Mouse (Mus musculus): ENCODE measurements at regions not wholly inside any gene's neighbourhood (a gene's known extent, or its start where the extent isn't known, plus 50 kb on each side); places are given as distances from the start of the nearest gene placed in this dataset.

DNA sequence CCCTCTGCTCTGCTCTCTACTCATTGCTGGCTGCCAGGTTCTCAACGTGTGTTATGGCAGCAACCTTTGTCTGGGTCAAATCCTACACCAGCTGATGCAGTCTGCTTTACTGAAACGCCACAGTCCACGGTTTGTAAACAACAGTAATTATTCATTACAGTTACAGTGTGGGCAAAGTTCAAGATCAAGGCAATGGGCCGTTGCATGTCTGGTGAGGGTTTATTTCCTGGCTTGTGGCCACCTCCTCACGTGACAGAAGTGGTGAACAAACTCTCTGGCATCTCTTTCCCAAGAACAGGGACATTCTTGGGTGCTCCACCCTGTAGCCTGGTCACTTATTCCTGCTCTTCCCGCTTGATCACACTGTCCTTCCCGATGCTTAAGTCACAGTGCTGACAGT lies 295.3 kb upstream of the Rtl1 start:
- no peak for DNase-seq

DNA sequence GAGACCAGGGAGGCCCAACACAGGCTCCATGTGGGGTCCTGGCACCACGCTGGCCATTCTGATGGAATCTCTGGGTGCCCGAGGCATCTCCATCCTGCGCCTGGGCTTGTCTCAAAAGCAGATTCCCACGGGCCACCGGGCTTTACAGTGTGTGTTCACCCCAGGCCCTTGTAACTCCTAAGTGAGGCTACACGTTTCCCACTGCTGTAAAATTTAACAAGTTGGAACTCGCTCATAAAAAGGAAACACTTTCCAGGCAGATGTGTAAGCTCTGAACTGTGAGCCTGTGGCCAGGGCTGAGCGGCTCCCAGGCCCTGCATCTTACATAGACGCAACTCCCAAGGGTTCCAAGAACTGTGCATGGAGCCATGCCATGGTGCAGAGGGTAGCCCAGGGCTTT lies 296.3 kb upstream of the Rtl1 start:
- DNase-seq, result no peak

DNA sequence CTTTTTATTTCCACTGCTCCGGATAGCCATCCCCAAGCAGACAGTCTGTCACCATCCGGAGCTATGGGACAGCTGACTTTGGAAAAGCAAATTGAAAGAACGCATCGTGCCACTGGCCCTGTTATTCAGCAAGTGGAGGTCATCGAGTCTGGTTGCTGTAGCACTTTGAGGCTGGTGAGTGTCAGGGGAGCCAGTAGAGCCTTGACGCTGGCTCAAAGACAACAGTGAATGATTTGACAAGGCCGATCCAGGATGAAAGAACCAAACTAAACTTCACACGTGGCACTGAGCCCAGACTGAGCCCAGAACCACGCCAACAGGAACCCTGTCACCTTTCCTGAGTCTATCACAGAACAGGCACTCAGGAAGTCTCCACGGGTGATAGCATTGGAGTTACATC lies 296.8 kb upstream of the Rtl1 start:
- no peak for DNase-seq

DNA sequence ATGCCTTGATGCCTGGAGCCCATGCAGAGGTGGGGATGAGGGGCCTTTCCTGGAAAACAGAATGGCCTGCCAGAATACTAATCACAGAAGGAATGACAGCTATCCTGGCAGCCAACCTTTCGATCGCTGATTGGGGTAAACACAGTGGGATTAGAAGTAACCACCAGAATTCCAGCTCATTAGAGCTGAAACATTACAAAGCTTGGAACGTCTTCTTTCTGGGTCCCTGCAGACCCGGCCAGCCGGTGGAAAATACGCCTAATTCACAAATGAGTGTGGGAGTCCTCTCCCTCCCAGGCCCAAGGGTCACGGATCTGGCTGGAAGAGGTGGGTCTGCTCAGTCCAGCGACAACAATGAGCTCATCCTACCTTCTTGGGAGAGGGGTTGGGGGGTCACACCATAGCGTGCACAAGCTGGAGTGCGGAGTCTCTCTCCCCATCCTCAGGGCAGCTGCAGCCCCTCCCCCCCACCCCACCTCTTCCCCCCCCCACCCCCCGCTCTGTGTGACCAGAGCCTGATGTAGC lies 297.8 kb upstream of the Rtl1 start:
- DNase-seq, result no peak

DNA sequence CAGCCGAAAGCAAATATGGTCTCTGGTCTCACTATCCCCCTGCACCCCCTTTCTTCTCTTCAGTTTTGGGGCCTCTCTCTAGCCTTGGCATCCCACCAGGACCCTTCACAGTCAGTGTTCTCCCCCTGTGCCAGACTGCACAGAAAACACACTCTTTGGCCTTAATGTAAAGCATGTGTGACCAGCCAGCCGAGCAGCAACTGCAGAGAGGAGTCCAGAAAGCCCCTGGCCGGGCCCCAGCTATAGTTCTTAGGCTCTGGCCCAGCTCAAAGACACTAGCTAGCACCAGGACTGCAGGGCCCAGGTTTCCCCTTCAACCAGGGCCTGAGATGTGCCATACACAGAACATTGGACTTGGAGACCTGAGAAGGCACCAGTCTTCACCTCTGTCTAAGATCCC lies 299.3 kb upstream of the Rtl1 start:
- DNase-seq, result no peak

DNA sequence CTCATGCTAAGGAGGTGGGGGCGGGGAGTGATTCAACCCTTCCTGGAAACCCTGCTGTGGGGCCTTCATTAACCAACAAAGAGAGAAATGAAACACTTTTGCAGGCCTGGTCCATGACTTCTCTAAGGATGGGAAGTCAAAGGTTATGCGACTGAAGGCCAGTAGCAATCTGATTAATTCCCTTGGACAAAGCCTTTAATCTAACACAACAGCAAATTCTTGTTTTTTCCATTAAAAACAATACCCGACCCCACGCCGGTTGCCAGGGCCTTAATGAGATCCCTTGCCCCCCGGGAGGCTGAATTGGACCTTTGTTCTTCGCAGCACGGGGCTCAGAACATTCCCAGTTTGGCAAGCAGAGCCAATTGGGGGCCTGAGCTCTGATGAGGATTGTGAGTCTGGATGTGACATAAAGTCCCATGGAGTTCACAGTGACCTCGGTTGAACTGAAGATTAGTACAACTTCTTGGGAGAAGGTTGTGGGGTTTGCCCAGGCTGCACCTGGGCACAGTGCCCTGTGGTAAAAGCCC lies 310.9 kb upstream of the Rtl1 start:
- no peak for DNase-seq

DNA sequence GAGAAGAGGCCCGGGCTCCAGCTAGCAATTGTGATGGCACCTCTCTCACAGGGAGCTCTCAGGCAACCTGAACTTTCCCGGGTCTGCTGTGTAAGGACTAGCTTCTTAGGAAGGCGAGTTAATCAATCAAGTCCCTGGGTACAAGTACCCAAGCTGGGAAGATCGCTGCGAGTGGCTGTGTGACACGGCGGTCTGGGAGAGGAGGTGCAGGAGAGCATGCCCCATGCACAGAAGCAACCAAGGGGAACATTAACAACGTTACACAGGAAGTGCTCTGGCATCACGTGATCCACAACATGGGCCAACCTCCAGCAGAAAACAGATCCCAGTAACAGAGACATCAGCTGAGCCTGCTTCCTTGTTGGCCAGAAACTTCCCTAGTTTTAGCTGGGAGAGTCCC lies 311.4 kb upstream of the Rtl1 start:
- DNase-seq, result no peak

DNA sequence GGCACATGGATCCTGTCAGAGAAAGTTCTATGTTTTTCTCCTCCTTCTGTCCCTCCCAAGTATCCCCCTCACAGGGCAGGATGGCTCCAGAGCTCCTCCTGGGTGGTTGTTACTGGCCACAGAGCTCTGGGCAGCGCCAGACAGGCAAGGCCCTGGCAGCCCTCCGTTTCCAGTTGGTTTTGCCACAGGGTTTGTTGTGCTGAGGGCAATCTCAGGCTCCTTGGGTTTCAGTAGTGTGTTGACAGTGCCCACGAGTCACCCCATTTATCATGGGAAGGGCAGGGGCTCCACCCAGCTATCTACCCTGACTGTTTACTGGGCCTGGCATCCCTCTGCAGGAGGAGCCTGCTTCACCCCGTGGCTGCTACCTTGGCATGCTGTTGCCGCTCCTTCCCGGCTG lies 317.6 kb upstream of the Rtl1 start:
- no peak for DNase-seq

DNA sequence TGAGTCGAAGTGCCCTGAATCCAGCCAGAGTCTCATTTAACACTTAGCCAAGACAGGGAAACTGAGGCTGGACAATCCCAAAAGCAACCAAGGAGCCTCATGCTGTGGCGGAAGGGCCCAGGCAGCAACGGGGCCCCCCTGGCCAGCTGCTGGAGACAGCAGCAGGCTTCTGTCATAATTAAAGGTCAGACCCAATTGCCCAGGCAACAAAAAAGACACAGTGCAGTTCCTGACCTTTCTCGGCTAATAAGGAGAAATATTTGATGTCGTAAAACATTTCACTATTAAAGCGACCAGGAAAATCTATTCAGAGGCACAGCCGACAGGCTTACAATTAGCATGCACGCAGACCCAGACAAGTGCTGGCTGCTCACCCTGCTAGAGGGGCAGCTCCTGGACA lies 318.8 kb upstream of the Rtl1 start:
- DNase-seq, result no peak

DNA sequence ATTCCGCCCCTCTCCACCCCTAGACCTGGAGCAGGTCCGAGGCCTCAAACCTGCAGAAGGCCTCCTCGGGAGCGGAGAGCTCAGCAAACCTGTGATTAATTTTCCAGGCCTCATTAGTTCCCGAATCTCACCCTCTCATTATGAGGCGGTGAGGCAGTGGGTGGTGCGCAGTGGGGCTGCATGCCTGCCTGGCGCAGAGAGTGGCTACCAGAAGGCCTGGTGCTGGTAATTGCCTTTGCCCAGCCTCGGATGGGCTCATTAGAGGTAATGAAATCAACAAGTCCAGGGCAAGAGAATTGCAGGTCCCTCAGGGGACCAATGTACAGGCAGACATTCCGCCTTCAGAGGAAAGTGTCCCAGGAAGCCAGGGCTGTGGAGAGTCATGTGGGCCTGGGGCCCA lies 322.0 kb upstream of the Rtl1 start:
- no peak for DNase-seq

DNA sequence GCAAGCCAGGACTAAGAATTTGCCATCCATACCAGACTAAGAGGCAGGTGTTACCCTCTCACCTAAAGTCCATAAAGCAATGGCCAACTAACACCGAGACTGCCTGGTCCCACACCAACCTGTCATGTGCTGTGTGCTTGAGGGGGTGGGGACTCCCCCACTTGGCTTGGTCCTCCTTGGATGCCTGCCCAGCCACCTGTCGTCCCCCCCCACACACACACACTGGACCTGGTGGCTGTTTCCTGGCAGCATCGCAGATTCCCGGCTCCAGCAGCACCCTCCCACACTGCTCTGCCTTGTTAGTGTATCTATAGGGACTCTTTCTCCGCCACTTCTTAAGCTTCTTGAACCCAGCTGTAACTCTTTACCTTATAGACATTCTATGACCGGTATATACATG lies 325.7 kb upstream of the Rtl1 start:
- no peak for DNase-seq

DNA sequence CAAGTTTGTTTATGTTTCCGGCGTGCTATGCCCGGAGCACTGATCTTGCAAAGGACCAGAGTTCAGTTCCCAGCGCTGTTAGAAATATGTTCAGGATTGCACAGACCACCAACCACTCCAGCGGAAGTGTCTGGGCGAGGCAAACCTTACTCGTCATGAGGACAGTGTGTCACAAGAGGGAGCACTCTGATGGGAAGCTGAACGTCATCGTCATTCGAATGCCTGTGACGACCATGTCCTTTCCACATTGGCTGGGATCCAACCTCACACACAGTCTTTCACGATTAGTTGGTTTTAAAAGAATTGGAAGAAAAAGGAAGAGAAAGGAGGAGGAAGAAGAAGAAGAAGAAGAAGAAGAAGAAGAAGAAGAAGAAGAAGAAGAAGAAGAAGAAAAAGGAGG lies 326.5 kb upstream of the Rtl1 start:
- DNase-seq, result no peak

DNA sequence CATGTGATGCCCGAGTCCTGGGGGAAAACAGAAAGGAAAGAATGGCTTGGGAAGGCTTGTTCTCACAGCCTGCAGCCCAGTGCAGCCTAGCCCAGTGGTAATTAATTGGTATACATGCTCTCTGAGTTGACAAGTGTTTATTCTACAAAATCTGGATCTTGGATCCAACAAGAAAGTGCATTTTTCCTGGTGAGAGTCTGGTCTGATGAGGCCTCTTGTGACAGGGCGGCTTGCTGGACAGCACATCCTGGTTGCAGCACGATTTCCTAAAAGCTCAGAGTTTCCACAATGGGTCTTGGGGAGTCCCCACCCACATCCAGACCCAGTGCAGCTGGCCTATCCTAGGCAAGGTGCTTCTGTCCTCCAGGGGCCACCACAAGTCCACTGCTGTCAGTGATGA lies 332.7 kb upstream of the Dio3 start:
- no peak for DNase-seq

DNA sequence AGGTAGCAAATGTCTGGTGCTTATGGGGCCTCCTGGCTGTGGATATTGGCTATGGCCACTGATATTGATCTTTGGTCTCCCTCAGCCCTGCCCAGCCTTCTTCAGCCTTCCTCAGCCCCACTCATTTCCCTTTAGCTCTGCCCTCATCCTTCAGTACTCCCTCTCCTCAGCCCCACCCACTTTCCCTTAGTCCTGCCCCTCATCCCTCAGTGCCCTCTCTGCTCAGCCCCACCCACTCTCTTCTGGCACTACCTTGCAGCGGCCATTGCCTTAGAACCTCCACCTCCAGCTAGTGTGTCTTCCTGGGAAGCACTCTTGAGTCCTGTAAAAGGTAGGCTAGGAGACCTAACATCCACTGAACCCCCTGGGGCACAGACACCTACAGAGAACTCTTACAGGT lies 331.9 kb upstream of the Dio3 start:
- DNase-seq, result no peak

DNA sequence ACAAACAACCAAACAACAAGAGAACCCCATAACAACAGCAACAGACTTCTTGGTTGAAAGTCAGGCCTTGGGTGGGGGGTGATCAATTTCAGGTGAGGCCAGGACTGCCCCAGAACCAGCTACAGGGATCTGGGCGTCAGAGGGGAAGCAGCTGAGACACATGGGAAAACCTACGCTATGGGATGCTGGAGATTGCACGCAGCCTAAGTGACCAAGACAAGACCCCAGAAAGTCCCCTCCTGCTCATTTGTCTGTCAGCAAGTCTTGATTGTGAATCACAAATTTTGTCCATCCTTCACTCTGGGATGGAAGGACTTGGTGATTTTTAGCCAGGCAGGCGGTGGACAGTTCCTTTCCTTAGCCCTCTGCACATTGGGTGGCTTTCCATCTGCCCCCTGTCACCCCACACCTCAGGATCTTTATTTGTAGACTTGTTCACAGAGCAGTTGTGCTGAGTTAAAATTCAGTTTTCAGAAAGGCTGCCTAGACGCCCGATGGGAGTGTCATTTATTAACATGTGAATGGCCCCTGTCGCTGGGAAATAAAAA lies 330.9 kb upstream of the Dio3 start:
- no peak for DNase-seq

DNA sequence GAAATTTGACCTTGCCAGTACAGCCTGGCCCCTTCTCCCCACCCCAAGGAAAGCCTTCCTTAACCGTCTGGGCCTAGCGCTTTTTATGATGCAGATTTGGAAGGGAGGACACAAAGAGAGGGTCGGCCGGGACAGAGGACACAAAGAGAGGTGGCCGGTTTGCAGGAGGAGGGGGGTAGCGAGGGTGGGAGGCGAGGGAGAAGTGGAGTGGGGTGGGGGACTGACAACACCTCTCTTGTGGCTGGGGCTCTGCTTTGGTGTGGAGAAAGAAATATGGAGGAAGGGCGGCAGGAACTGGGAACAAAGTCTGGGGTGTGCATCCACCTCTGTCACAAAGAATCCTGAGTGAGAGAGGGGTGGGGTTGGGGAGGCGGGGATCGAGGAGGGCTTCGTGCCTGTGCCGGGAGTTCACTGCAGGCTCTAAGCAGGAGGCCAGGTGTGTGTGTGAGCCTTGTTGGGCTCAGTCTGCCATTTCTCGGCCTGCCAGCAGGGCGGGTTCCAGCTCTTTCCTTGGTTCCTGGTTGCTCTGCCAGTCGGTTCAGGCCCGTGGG lies 330.4 kb upstream of the Dio3 start:
- no peak for DNase-seq

DNA sequence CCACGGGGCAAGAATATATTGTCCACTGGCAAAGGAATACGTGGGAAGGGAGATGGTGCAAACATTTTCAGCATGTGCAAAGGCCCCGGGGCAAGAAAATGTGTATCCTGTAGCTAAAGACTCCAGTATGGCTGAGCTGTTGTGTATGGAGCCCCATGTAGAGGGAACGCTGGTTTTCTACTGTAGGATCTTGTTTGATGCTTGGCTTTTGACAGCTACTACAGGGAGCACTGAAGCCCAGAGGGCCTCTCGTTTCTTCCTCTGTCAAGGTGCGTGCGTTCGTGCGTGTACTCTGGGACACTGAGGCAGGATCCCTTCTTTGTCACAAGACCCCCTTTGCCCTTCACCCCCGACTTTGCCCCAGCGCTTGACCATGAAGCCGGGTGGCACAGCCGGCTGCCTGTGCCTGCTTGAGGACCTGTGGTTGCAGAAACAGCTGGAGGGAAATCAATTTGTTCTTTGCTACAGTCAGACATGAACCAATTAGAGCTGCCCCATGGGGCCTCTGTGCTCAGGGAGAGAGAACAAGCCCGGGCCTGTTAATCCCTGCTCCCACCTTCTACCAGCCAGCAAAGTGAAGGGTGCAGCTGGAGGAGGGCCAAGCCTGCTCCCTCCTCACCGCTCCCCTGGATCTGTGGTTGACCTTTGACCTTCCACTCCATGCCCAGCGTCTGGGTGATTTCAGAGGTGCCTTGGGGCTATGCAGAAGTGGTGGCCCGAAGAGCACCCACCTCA lies 329.5 kb upstream of the Dio3 start:
- no peak for DNase-seq

DNA sequence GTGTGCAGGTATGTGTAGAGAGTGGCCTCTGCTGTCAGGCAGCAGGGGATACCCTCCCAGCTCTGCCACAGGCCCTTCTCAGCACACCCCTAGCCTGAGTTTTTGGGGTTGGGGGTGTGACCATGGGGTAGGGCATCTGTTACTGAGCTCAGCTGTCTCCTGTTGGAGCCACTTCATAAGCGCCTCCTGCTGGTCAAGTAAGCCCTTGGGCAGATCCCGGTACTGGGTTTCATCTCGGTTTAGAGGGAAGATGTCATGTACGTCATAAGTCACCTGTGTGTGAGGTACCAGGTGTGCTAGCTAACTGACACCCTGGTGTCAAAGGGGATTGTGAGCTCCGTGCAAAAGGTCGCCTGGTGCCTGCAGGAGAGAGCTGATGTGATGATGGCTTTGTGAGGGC lies 328.2 kb upstream of the Dio3 start:
- no peak for DNase-seq

DNA sequence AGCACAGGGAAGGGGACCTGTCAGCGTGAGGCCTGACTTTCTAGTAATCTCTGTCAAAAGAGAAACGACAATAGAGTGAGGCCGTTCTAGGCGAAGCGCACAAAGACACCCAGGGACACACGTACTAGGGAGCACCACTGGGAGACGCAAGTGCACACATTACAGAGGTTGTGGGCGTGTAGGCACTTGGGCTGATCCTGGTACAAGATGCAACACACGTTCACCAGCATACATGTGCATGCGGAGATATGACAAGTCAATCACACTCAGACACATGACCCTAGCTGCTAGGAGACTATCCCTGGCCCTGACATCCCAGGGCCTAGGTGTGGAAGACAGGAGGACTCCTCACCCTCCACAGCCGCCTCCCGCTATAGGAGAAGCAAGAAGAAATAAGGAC lies 327.4 kb upstream of the Dio3 start:
- DNase-seq, result no peak

DNA sequence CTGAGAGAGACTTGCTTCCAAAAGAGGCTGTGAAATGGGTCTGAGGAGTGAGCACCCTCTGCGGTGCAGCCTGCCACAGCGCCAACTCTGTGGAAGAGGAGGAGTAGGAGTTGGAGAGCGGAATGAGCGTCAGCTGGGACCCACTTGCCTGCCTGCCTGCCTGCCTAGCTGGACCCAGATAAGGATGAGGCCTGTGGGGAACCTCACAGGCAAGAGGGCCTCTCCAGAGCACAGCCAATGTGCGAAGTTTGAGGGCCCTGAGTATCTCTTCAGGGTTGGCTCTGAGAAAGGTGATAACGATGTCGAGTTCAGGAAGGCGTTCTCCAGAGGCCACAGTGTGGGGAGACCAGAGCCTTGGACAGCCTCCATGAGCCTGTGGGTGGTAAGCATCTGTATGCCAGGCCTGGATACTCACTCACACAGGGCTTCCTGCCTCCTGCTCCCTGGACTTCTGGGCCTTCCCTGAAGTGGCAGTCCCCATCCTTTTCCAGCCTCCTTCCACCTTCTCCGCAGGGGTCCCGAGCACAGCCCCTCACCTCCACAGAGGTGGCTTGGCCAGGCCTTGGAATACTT lies 326.9 kb upstream of the Dio3 start:
- DNase-seq, result no peak

DNA sequence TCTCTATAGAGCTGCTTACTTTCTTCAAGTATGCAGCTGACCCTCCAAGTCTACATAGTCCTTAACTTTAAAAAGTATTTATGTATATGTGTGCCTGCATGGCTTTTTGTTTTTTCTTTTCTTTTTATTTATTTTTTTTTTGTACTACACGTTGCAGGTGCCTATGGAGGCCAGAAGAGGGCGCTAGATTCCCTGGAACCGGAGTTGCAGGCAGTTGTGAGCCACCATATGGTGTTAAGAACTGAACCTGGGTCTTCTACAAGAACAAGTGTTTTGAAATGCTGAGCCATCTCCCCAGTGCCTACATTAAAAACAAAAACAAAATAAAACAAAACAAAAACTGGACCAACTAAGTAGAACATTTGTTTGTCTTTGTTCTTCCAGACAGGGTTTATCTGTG lies 325.9 kb upstream of the Dio3 start:
- no peak for DNase-seq

DNA sequence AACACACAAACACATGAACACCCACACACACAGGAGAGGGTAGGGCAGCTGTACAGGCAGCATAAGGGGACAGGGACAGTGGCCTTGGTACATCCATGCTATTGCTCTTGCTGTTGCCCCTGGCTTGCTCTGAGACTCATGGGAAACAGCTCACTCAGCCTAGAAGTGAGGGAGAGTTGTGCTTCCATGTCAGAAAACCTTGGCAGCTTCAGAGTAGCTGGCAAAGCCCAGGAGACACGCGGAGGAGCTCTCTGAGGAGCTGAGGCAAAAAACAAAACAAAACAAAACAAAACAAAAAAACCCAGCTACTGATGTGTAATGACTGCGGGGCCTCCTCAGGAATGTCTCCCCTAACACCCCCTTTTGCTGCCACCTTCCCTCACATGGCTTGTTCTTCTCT lies 321.6 kb upstream of the Dio3 start:
- no peak for DNase-seq

DNA sequence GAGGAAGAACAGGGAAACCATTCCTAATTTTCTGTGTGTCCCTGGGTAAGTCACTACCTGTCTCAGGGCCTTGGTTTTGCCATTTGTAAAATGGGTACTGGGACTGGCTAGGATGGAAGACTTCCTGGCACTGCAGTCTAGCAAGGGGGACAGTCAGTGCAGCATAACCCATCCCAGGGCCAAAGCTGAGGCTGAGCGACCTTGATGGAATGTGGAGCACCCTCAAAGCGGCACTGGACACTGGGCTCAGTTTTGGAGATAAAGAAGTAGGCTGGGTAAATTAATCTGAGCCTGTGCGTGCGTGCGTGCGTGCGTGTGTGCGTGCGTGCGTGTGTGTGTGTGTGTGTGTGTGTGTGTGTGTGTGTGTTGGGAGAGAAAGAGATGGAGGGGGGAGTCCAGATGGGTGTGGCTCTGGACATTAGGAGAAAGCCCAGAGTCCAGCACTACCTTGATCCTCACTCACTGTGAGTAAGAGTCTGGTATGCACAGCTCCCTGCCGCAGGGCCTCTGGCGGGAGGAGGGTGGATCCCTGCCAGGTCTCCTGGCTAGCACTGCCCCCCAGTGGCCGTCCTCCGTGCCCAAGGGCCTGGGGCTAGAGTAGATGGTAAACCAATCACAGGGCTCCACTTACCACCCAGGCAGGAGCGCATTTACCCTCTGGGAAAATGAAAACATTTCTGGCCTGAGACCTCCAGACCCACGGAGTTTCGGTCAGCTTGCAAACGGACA lies 320.3 kb upstream of the Dio3 start:
- DNase-seq, result peak; percentile 73

DNA sequence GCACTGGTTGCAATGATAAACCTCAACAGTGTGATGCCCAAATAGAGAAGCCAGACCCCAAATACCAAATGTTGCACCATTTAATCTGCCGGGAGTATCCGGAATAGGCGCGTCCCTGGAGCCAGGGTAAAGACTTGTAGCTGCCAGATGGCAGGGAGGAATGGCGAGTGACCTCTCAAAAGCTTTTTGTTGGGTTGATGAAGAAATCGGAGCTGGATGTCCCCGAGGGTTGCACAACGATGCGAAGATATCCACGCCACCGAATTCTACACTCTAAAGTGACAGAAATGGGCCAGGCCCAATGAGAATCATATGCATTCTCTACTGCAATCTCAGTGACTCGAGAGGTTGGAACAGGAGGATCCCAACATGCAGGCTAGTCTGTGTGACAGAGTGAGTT lies 312.1 kb upstream of the Dio3 start:
- DNase-seq, result no peak
